Mouse (Mus musculus): ENCODE results near the gene Larp7. TPM values are rescaled to one million over a fixed set of nuclear protein-coding genes. Genes with fewer than 3 reads are reported as not detected.

Gene Larp7
- total and polyA plus RNA-seq, 3 experiments, result 44.9 to 111 (median 76.6) TPM

- no peak overlapping the region for H3K4me3 ChIP-seq (ENCODE audit: low read depth, low read length)
- no peak for ATAC-seq (ENCODE audit: extremely low read depth, insufficient number of reproducible peaks, low FRiP score, poor library complexity, severe bottlenecking)
- peaks cover 50% of the 10 kb centered on the region for H3K4me1 ChIP-seq (ENCODE audit: insufficient read depth, low read depth, low read length)
- DNase-seq (ENCODE audit: low spot score), result no peak
- TF ChIP-seq POLR2AphosphoS5 (IDR thresholded peaks at IDR 0.05; ENCODE audit: insufficient replicate concordance, low read depth, low read length), result no peak
- TF ChIP-seq GATA1 (IDR thresholded peaks at IDR 0.05; ENCODE audit: borderline replicate concordance, low read length), result no peak
- no peak for TF ChIP-seq CTCF (IDR thresholded peaks at IDR 0.05; ENCODE audit: low read depth, low read length)
- no peak for TF ChIP-seq TAL1 (conservative IDR thresholded peaks at IDR 0.05; ENCODE audit: low read depth, low read length)
- TF ChIP-seq GATA2 (IDR thresholded peaks at IDR 0.05; ENCODE audit: borderline replicate concordance, low read depth, low read length), result no peak
- no peaks in the 10 kb centered on the region for H3K9me3 ChIP-seq (replicated peaks)
- no peaks in the 10 kb centered on the region for H3K36me3 ChIP-seq (replicated peaks)
- H3K27me3 ChIP-seq (ENCODE audit: insufficient read depth, low read length), result no peaks in the 10 kb centered on the region
Measured at GRCm38 (mm10) chr3:127521156-127521555, 32.0 kb downstream of the Larp7 start.

- DNase-seq (ENCODE audit: low spot score) (no peak), ATAC-seq (ENCODE audit: extremely low read depth, insufficient number of reproducible peaks, low FRiP score, poor library complexity, severe bottlenecking) (peak; percentile 57)
- Histone ChIP-seq H3K36me3 (replicated peaks) (no peaks in the 10 kb centered on the region), H3K27me3 (ENCODE audit: insufficient read depth, low read length) (no peaks in the 10 kb centered on the region), H3K4me3 (ENCODE audit: low read depth, low read length) (no peak overlapping the region), H3K4me1 (ENCODE audit: insufficient read depth, low read depth, low read length) (peaks cover 54% of the 10 kb centered on the region), H3K9me3 (replicated peaks) (no peaks in the 10 kb centered on the region)
- TF ChIP-seq GATA1 (IDR thresholded peaks at IDR 0.05; ENCODE audit: borderline replicate concordance, low read length) (no peak), GATA2 (IDR thresholded peaks at IDR 0.05; ENCODE audit: borderline replicate concordance, low read depth, low read length) (no peak)
Measured at GRCm38 (mm10) chr3:127520300-127520699, 32.8 kb downstream of the Larp7 start.

GRCm38 (mm10) chr3:127515251-127515650 is 37.9 kb downstream of the Larp7 start:
- peaks cover 67% of the 10 kb centered on the region for H3K4me1 ChIP-seq (ENCODE audit: insufficient read depth, low read depth, low read length)
- no peaks in the 10 kb centered on the region for H3K36me3 ChIP-seq (replicated peaks)
- TF ChIP-seq POLR2AphosphoS5 (IDR thresholded peaks at IDR 0.05; ENCODE audit: insufficient replicate concordance, low read depth, low read length) (no peak), TAL1 (conservative IDR thresholded peaks at IDR 0.05; ENCODE audit: low read depth, low read length) (no peak), GATA1 (IDR thresholded peaks at IDR 0.05; ENCODE audit: borderline replicate concordance, low read length) (no peak), CTCF (IDR thresholded peaks at IDR 0.05; ENCODE audit: low read depth, low read length) (no peak), GATA2 (IDR thresholded peaks at IDR 0.05; ENCODE audit: borderline replicate concordance, low read depth, low read length) (no peak)
- no peak overlapping the region for H3K4me3 ChIP-seq (ENCODE audit: low read depth, low read length)
- no peak for ATAC-seq (ENCODE audit: extremely low read depth, insufficient number of reproducible peaks, low FRiP score, poor library complexity, severe bottlenecking)
- DNase-seq (ENCODE audit: low spot score), result no peak
- H3K9me3 ChIP-seq (replicated peaks), result no peaks in the 10 kb centered on the region
- H3K27me3 ChIP-seq (ENCODE audit: insufficient read depth, low read length), result no peaks in the 10 kb centered on the region

- Histone ChIP-seq H3K27me3 (ENCODE audit: insufficient read depth, low read length) (no peaks in the 10 kb centered on the region), H3K4me1 (ENCODE audit: insufficient read depth, low read depth, low read length) (peaks cover 62% of the 10 kb centered on the region), H3K36me3 (replicated peaks) (no peaks in the 10 kb centered on the region), H3K9me3 (replicated peaks) (no peaks in the 10 kb centered on the region), H3K4me3 (ENCODE audit: low read depth, low read length) (no peak overlapping the region)
- ATAC-seq (ENCODE audit: extremely low read depth, insufficient number of reproducible peaks, low FRiP score, poor library complexity, severe bottlenecking) (peak; percentile 24; the same call in 1 of the 2 replicates), DNase-seq (ENCODE audit: low spot score) (no peak)
- TF ChIP-seq CTCF (IDR thresholded peaks at IDR 0.05; ENCODE audit: low read depth, low read length) (no peak), GATA2 (IDR thresholded peaks at IDR 0.05; ENCODE audit: borderline replicate concordance, low read depth, low read length) (no peak), TAL1 (conservative IDR thresholded peaks at IDR 0.05; ENCODE audit: low read depth, low read length) (no peak), GATA1 (IDR thresholded peaks at IDR 0.05; ENCODE audit: borderline replicate concordance, low read length) (no peak), POLR2AphosphoS5 (IDR thresholded peaks at IDR 0.05; ENCODE audit: insufficient replicate concordance, low read depth, low read length) (no peak)
Measured at GRCm38 (mm10) chr3:127513699-127514098, 39.5 kb downstream of the Larp7 start.

- Histone ChIP-seq H3K4me3 (ENCODE audit: low read depth, low read length) (no peak overlapping the region), H3K4me1 (ENCODE audit: insufficient read depth, low read depth, low read length) (peaks cover 62% of the 10 kb centered on the region), H3K36me3 (replicated peaks) (no peaks in the 10 kb centered on the region), H3K27me3 (ENCODE audit: insufficient read depth, low read length) (no peaks in the 10 kb centered on the region), H3K9me3 (replicated peaks) (no peaks in the 10 kb centered on the region)
- no peak for TF ChIP-seq GATA1 (IDR thresholded peaks at IDR 0.05; ENCODE audit: borderline replicate concordance, low read length)
- no peak for ATAC-seq (ENCODE audit: extremely low read depth, insufficient number of reproducible peaks, low FRiP score, poor library complexity, severe bottlenecking)
- DNase-seq (ENCODE audit: low spot score), result no peak
Measured at GRCm38 (mm10) chr3:127512794-127513335, 40.3 kb downstream of the Larp7 start.

- DNase-seq (ENCODE audit: low spot score) (no peak), ATAC-seq (ENCODE audit: extremely low read depth, insufficient number of reproducible peaks, low FRiP score, poor library complexity, severe bottlenecking) (no peak)
- Histone ChIP-seq H3K36me3 (replicated peaks) (no peaks in the 10 kb centered on the region), H3K27me3 (ENCODE audit: insufficient read depth, low read length) (no peaks in the 10 kb centered on the region), H3K4me3 (ENCODE audit: low read depth, low read length) (no peak overlapping the region), H3K9me3 (replicated peaks) (no peaks in the 10 kb centered on the region), H3K4me1 (ENCODE audit: insufficient read depth, low read depth, low read length) (peaks cover 59% of the 10 kb centered on the region)
- TF ChIP-seq CTCF (IDR thresholded peaks at IDR 0.05; ENCODE audit: low read depth, low read length) (no peak), POLR2AphosphoS5 (IDR thresholded peaks at IDR 0.05; ENCODE audit: insufficient replicate concordance, low read depth, low read length) (no peak), GATA1 (IDR thresholded peaks at IDR 0.05; ENCODE audit: borderline replicate concordance, low read length) (no peak), TAL1 (conservative IDR thresholded peaks at IDR 0.05; ENCODE audit: low read depth, low read length) (no peak), GATA2 (IDR thresholded peaks at IDR 0.05; ENCODE audit: borderline replicate concordance, low read depth, low read length) (no peak)
Measured at GRCm38 (mm10) chr3:127511786-127512746, 41.1 kb downstream of the Larp7 start.
